Mouse (Mus musculus) retina, postnatal 7 days (tissue): ENCODE results near the gene Gm21885.
"Not testable (repeated sequence)": the region's sequence is repeated elsewhere in the genome, so short reads cannot be mapped to it uniquely, and the experiment has no call there.

Source experiments
- DNase-seq: peaks from one replicate; pipeline ENCODE4 v3.0.0-alpha.2; 2012; ENCODE audit warnings: low read depth, low spot score

Gene Gm21885

DNA sequence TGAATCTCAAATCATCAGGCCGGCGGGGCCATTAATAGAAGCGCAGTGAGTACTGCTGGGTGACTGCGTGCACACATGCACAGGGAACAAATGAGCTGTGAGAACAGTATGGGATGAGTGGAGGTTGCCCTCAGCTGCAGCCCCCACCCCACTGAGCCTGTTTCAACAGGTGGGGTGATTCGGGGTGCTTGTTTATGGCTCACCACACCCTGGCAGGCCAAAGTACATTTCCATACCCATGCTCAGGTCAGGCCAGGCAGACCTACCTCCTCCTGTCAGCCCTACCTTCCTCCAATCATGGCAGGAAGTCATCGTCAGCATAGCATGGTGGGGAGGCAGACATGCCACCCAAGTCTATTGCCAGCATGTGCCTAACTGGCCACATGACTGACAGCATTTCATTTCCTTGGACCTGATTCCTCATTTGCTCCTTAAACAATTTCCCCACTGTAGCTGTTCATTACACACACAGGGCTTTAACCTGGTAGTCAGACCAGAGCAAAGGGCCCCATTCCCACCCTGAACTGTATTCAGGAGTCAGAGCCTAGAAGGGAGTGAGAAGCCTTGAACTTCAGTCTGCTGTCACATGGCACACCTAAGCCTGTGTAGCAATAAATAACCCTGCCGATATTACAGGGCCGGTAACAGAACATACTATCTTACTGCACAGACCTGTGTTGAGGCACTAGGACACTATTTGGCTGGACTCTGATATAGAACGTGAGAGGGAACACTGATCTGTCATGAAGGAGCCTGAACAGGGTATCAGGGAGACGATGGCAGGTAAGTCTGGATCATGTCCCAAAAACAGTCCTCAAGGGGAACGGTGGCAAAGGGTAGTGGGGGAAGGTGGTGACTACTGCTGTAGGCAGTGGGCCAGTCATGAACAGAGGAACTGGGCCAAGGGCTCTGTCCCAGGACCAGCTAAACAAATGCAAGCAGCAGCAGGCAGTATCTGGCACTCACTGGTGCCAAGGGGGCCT is at the start of gene Gm21885:
Gene Gm21885, plus strand, starts transcription at position 675 of the 983 bp plus-strand sequence.
- no peak for DNase-seq

DNA sequence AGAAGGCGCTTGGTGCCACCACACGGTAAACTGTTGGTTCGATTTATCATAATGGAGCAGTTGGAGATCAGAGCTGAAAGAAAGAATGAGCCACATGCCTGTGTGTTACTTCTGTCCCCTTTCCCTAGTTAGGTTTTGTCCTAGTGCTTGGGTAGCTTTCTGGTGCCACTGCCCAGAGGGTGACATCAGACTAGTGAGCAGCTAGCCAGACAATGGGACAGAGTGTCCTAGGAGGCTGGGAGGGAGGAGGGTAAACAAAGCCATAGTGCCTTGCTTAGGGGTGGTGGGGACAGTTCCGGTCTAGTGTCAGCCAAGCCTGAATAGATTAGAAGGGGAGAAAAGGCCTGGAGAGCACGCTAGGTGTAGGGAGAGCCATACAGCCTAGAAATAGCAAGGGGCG is 48.3 kb upstream of the Gm21885 start:
- DNase-seq: no peak

DNA sequence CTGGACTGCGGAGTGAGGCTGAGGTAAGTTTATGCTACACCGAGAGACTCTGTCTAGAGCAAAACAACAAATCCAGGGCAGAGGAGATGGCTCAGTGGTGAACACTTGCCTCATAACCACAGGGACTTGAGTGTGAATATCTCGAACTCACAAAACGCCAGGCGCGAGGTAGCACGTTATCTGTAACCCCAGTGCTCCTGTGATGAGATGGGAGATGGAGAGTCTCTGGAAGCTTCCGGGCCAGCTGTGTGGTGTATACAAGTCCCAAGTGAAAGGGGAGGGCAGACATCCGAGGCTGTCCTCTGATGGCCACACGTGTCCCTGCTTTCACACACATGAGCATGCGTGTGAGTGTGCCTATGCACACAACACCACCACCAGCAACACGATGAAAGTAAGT is 47.3 kb upstream of the Gm21885 start:
- DNase-seq: no peak

GRCm38 (mm10) chr11:94234857-94235256 is 46.8 kb upstream of the Gm21885 start:
- no peak for DNase-seq

GRCm38 (mm10) chr11:94236074-94236473 is 45.6 kb upstream of the Gm21885 start:
- DNase-seq: peak; percentile 71

GRCm38 (mm10) chr11:94238786-94239185 is 42.9 kb upstream of the Gm21885 start:
- DNase-seq: no peak

GRCm38 (mm10) chr11:94239706-94240105 is 42.0 kb upstream of the Gm21885 start:
- peak; percentile 53 for DNase-seq

GRCm38 (mm10) chr11:94242760-94243421 is 38.8 kb upstream of the Gm21885 start:
- no peak for DNase-seq

- no peak for DNase-seq
Measured at GRCm38 (mm10) chr11:94243422-94244180, 38.1 kb upstream of the Gm21885 start.

DNA sequence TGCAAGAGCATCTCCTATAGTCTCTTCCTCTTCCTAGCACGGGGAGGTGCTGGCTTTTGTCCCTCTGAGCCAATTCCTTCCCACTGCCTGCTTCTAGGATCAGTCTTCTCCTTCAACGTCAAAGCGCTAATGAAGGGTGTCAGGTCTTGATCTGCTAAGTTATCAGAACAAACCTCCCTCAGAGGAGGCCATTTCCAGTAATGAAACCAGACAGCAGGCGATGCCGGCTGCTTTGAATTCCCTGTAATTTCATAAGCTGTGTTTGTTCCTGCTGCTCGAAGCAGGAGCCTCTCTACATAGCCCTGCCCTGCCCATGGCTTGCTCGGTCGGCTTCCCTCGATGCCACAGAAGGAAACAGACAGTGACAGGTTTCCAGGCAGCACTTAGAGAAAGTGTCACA is 37.3 kb upstream of the Gm21885 start:
- no peak for DNase-seq

DNA sequence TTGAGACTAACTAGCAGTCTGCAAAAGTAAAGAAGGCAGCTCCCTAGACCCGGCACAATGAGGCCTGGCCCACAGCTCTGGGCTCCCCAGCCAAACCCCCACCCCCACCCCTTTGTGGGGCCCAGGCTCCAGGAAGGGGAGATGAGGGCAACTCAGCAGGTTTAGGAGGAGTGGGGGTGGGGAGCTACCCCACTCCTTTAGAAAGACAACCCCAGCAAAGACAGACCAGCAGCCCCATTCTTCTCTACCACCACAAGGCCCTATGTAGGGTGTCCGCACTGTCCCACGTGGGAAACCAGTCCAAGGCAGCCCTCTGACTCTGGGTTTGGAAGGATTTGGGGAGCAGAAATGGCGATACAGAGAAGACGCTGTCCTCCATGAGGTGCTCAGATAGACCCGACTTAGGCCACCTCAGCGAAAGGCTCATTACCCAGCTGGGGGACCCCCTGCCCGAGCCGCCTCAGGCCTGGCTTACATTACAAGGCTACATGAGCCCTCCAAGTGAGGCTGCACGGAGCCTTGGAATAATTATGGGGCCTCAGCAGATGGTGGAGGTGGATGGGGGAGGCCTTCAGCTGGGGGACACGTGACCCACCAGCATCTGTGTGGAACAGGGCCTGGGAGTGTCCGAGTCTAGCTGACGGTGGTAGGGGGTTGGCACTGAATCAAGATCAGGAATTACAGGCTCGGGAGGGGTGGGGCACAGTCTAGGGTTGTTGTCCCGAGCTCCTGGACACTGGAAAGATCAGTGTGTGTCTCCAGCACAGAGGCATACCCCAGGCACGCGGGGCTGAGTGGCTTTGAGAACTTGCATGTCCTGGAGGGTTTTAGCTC is 35.5 kb upstream of the Gm21885 start, which contains the start of gene Wfikkn2:
Gene Wfikkn2, minus strand, starts transcription at position 51 of the 834 bp plus-strand sequence.
- DNase-seq: peak; percentile 55

DNA sequence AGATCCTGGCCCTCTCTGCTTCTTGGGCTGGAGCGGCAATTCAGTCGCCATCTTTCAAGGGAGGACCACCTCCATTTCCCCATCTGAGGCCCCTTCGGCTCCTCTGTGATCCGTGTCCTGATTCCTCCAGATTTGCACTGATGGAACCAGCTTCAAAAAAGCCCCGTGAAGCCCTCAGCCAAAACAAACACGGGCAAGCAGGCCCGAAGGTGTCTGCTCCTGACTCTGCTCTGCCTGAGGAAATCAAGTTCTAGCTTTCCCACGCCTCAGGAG is 34.9 kb upstream of the Gm21885 start:
- DNase-seq: no peak

DNA sequence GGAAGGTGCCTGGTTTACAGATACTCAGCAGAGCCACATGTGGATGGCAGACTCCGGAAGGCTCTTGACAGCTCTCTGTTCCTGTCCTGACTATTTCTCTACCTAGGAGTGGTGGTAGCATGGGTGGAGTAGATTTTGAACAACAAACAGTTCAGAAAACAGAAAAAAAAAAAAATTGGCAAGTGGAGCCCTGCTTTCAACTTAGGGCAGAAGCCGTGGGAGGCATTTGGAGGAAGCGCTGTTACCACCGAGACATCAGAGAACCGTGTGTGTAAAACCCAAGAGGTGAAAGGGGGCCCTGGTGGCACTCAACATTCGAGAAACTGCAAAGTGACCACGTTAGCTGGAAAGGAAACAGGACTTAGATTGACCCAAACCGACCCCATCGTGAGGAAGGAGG is 28.5 kb upstream of the Gm21885 start:
- DNase-seq: no peak

GRCm38 (mm10) chr11:94253691-94254090 is 28.0 kb upstream of the Gm21885 start:
- no peak for DNase-seq

DNA sequence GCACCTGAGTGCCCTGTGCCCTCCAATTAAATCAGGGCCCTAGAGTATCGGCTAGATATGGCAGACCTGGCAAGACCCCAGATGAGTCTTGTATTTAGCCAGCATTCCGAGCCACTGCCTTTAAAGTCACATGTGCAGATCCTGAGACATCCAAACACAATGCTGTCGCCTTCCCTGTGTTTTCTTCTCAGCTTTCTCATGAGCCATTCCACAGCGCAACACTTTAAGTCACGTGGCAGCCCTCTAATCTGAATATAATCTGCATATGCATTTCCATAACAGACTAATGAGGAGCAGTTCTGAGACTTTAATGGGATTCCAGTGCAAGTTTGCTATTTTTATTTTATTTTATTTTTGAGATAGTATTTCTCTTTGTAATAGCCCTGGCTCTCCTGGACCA is 25.9 kb upstream of the Gm21885 start:
- DNase-seq: no peak

- no peak for DNase-seq
Measured at GRCm38 (mm10) chr11:94257987-94258386, 23.7 kb upstream of the Gm21885 start.

DNA sequence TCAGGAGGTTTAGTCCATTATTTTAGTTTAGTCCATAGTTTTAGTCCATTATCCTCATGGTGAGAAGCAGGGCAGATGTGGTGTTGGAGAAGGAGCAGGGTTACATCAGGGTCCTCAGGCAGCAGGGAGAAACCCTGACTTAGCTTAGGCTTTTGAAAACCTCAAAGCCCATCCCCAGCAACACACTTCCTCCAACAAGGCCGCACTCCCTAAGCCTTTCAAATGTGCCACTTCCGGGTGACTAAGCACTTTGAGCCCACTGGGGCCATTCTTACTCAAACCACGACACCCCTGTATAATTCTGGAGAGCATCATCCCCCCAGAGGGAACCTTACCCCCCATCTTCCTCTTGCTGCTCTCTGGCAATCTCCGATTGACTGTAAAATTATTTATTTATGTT is 21.9 kb upstream of the Gm21885 start:
- no peak for DNase-seq

DNA sequence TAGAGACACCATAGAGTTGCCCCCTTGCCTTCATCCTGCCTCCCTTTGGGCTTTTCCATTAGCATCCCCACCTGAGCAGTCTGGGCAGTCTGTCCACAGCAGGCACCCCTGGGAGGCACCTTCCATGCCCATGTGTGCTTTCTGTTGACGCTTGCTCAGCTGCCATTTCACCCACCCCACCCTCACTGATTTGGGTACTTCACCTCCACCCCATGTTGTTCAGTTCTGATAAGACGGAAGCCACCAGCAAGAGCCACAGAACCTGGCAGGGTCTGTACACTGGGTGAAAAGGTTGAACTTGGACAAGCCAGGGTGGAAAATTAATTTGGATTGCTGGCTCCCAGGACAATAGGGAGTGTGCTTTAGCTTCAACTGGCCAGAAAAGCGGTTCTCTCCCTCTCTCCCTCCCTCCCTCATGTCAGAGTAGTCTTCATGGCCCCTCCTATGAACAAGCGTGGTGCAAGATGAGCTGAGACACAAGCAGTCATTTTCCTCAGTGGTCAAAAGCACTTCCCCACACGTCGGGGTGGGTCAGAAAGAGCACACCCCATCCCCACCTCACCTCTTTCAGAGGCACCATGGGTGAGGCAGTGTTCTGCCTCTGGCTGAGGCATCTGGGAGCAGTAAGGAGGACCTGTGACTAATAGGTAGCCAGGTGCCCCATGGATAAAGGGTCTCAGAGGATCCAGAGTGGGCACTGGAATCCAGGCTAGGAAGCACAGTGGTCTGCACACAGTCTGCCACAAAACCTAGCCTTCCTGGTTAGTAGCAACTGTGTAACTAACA is 19.9 kb upstream of the Gm21885 start:
- no peak for DNase-seq

DNA sequence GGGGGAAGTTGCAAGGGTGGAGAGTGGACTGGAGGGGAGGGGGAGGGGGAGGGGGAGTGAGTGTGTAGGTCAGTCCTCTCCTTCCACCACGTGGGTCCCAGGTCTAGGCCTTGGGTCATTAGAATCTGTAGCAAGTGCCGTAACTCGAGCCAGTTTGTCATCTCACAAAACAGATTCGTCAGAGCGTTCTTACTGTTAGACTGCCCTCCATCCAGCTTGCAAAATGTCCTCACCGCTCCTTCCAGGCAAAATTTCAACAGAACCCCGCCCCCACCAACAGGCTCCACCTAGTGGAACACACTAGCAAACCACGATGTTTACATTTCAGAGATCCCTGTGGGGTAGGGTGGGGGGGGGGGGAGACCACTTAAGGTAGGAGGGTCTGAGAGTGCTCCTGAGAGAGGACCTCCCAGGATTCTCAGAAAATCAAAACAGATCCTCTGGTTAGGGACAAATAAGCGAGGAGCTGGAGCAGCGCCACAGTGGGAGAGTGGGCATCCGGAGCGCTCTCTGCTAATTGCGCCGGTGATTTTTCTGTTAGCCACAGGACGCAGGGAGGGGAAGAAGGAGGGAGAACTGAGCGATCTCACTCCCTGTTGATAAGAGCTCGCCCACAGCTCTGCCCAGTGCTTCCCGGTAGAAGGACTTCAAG is 16.4 kb upstream of the Gm21885 start:
- peak; percentile 47 for DNase-seq

DNA sequence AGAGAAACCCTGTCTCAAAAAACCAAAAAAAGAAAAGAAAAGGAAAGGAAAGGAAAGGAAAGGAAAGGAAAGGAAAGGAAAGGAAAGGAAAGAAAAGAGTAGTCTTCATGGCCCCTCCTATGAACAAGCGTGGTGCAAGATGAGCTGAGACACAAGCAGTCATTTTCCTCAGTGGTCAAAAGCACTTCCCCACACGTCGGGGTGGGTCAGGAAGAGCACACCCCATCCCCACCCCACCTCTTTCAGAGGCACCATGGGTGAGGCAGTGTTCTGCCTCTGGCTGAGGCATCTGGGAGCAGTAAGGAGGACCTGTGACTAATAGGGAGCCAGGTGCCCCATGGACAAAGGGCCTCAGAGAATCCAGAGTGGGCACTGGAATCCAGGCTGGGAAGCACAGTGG is 15.5 kb upstream of the Gm21885 start:
- not testable (repeated sequence) for DNase-seq
